Mouse (Mus musculus): Measurements from ENCODE around the gene Plekha8.

Plekha8 gene

GRCm38 (mm10) chr6:54641953-54642352 is 47.0 kb downstream of the Plekha8 start:
- no peak for DNase-seq (ENCODE audit: low spot score in 2 of 2)

- DNase-seq (ENCODE audit: low spot score in 2 of 2): no peak
Observed at GRCm38 (mm10) chr6:54643181-54643580, 48.3 kb downstream of the Plekha8 start.

GRCm38 (mm10) chr6:54655471-54656095 is 60.7 kb downstream of the Plekha8 start:
- DNase-seq (ENCODE audit: low spot score in 2 of 2): peak; percentile 78 to 86

- DNase-seq (ENCODE audit: low spot score in 2 of 2): no peak
Observed at GRCm38 (mm10) chr6:54657861-54658260, 63.0 kb downstream of the Plekha8 start.

- DNase-seq (ENCODE audit: low spot score in 2 of 2): no peak
Observed at GRCm38 (mm10) chr6:54669868-54670267, 75.0 kb downstream of the Plekha8 start.

GRCm38 (mm10) chr6:54672901-54673300 is 78.0 kb downstream of the Plekha8 start:
- no peak for DNase-seq (ENCODE audit: low spot score in 2 of 2)

- DNase-seq (ENCODE audit: low spot score in 2 of 2): no peak
Observed at GRCm38 (mm10) chr6:54679686-54680085, 84.8 kb downstream of the Plekha8 start.

- DNase-seq (ENCODE audit: low spot score in 2 of 2): peak; percentile 97
Observed at GRCm38 (mm10) chr6:54680891-54681745, 86.2 kb downstream of the Plekha8 start, which contains the start of gene Mturn. Gene Mturn (plus strand): TSS chr6:54681624.

- peak in 1 of 2 experiments; percentile 33 for DNase-seq (ENCODE audit: low spot score in 2 of 2)
Observed at GRCm38 (mm10) chr6:54681746-54682428, 87.0 kb downstream of the Plekha8 start.

GRCm38 (mm10) chr6:54684085-54684484 is 89.2 kb downstream of the Plekha8 start:
- DNase-seq (ENCODE audit: low spot score in 2 of 2): no peak

GRCm38 (mm10) chr6:54685103-54685502 is 90.2 kb downstream of the Plekha8 start:
- DNase-seq (ENCODE audit: low spot score in 2 of 2): no peak

- DNase-seq (ENCODE audit: low spot score in 2 of 2): no peak
Observed at GRCm38 (mm10) chr6:54685716-54686395, 90.9 kb downstream of the Plekha8 start.

- no peak for DNase-seq (ENCODE audit: low spot score in 2 of 2)
Observed at GRCm38 (mm10) chr6:54686946-54687737, 92.2 kb downstream of the Plekha8 start.

GRCm38 (mm10) chr6:54688467-54689323 is 93.8 kb downstream of the Plekha8 start:
- DNase-seq (ENCODE audit: low spot score in 2 of 2): no peak

- no peak for DNase-seq (ENCODE audit: low spot score in 2 of 2)
Observed at GRCm38 (mm10) chr6:54689686-54690085, 94.8 kb downstream of the Plekha8 start.

GRCm38 (mm10) chr6:54690838-54691237 is 95.9 kb downstream of the Plekha8 start:
- no peak for DNase-seq (ENCODE audit: low spot score in 2 of 2)

GRCm38 (mm10) chr6:54691368-54692116 is 96.6 kb downstream of the Plekha8 start:
- no peak for DNase-seq (ENCODE audit: low spot score in 2 of 2)

- DNase-seq (ENCODE audit: low spot score in 2 of 2): no peak
Observed at GRCm38 (mm10) chr6:54692201-54692600, 97.3 kb downstream of the Plekha8 start.

- no peak for DNase-seq (ENCODE audit: low spot score in 2 of 2)
Observed at GRCm38 (mm10) chr6:54693286-54693685, 98.4 kb downstream of the Plekha8 start.

Measured in heart, adult 9 months (tissue).